Mouse (Mus musculus) midbrain, postnatal 0 days (tissue): ENCODE results near the gene Gm40460. TPM values are rescaled to one million over a fixed set of nuclear protein-coding genes. Genes with fewer than 3 reads are reported as not detected.
"Not testable (repeated sequence)": the region's sequence is repeated elsewhere in the genome, so short reads cannot be mapped to it uniquely, and the experiment has no call there.

ENCODE experiments used
- ATAC-seq: fragments of 200-750 bp; cut with Nextera tagmentation; 2 replicates; pipeline ENCODE4 v1.8.0; 2017; ENCODE audit warnings: moderate number of reproducible peaks, mild to moderate bottlenecking, moderate TSS enrichment, moderate library complexity; ENCODE audit not compliant: low FRiP score
- DNase-seq: peaks from one replicate; pipeline ENCODE4 v3.0.0-alpha.2; 2015; ENCODE audit warnings: low spot score
- H3K27ac ChIP-seq: fragments of 300-500 bp; sonication (generic); 2 replicates; pipeline ENCODE4 v1.5.1; 2014; ENCODE audit warnings: low read depth, mild to moderate bottlenecking, low read length, mixed read lengths
- H3K27me3 ChIP-seq: fragments of 300-500 bp; sonication (generic); 2 replicates; pipeline ENCODE4 v1.6.1; 2014; ENCODE audit warnings: low read length, control low read depth, mixed read lengths; ENCODE audit not compliant: insufficient read depth
- H3K36me3 ChIP-seq: fragments of 300-500 bp; sonication (generic); 2 replicates; pipeline ENCODE4 v1.6.1; 2014; ENCODE audit warnings: low read length, control low read depth, mixed read lengths; ENCODE audit not compliant: insufficient read depth
- H3K4me1 ChIP-seq: fragments of 300-500 bp; sonication (generic); 2 replicates; pipeline ENCODE4 v1.6.1; 2014; ENCODE audit warnings: mild to moderate bottlenecking, control low read depth, antibody characterized with exemption, low read length, mixed read lengths; ENCODE audit not compliant: insufficient read depth
- H3K4me2 ChIP-seq: fragments of 300-500 bp; sonication (generic); 2 replicates; pipeline ENCODE4 v1.6.1; 2014; ENCODE audit warnings: low read depth, mild to moderate bottlenecking, low read length, mixed read lengths; ENCODE audit not compliant: poor library complexity, severe bottlenecking
- H3K4me3 ChIP-seq: fragments of 300-500 bp; sonication (generic); 2 replicates; pipeline ENCODE4 v1.5.1; 2014; ENCODE audit warnings: low read depth, mild to moderate bottlenecking, low read length, moderate library complexity
- H3K9ac ChIP-seq: fragments of 300-500 bp; sonication (generic); replicated peaks from 2 replicates; pipeline ENCODE4 v1.6.1; 2014; ENCODE audit warnings: mild to moderate bottlenecking, low read length, moderate library complexity, mixed read lengths; ENCODE audit not compliant: poor library complexity, severe bottlenecking
- H3K9me3 ChIP-seq: fragments of 300-500 bp; sonication (generic); 2 replicates; pipeline ENCODE4 v1.6.1; 2016; ENCODE audit warnings: low read length, control low read depth
- CTCF ChIP-seq: IDR thresholded peaks from 2 replicates; pipeline ENCODE4 v1.5.1; 2016; ENCODE audit warnings: antibody characterized with exemption, mild to moderate bottlenecking
- WGBS: fragments of 180-500 bp; shearing (Covaris S2); extraction: QIAGEN DNeasy Blood & Tissue Kit; methylation state at CpG from one replicate; pipeline ENCODE4 v1.1.7; 2014; 5-methylcytosine and 5-hydroxymethylcytosine counted together
- polyA plus RNA-seq: library from polyadenylated mRNA; unstranded; fragments of >200 nt; fragmentation: Nextera tagmentation; extraction: Ambion mirVana; gene quantifications from 2 replicates; pipeline ENCODE4 v1.2.1, GENCODE M21; 2015
- total RNA-seq: library from RNA; depleted of rRNA; stranded (reverse); fragments of >200 nt; gene quantifications from 2 replicates; pipeline ENCODE4 v1.2.3, GENCODE M21; 2014

Gm40460 gene
- total and polyA plus RNA-seq, 2 experiments from 2014 or later: not detected

GRCm38 (mm10) chr7:142231540-142231939 is 9.3 kb downstream of the Gm40460 start:
- Histone ChIP-seq H3K4me1 (no peaks in the 10 kb centered on the region), H3K9ac (no peak overlapping the region), H3K27ac (no peak overlapping the region), H3K27me3 (no peaks in the 10 kb centered on the region), H3K4me2 (no peak overlapping the region), H3K9me3 (0 out of 2 replicates have a peak, but pooled peaks cover 4% of the 10 kb centered on the region), H3K4me3 (no peak overlapping the region), H3K36me3 (no peaks in the 10 kb centered on the region)
- ATAC-seq (no peak), DNase-seq (no peak)
- 35% methylated on average over 1 of the region's 1 CpGs for WGBS
- no peak for TF ChIP-seq CTCF

GRCm38 (mm10) chr7:142229871-142230270 is 11.0 kb downstream of the Gm40460 start, which contains the start of gene Krtap5-5:
Gene Krtap5-5 (minus strand): TSS chr7:142229971.
- H3K27ac ChIP-seq, H3K36me3 ChIP-seq, H3K9me3 ChIP-seq, H3K27me3 ChIP-seq, ATAC-seq, H3K9ac ChIP-seq, H3K4me3 ChIP-seq, H3K4me1 ChIP-seq, H3K4me2 ChIP-seq, DNase-seq: not testable (repeated sequence)
- 55% methylated on average over 3 of the region's 3 CpGs for WGBS

GRCm38 (mm10) chr7:142224518-142224917 is 16.4 kb downstream of the Gm40460 start:
- H3K4me2 ChIP-seq: no peak overlapping the region
- no peaks in the 10 kb centered on the region for H3K4me1 ChIP-seq
- H3K27me3 ChIP-seq: no peaks in the 10 kb centered on the region
- DNase-seq: no peak
- WGBS: 57% methylated on average over 2 of the region's 2 CpGs
- no peak overlapping the region for H3K4me3 ChIP-seq
- no peak overlapping the region for H3K27ac ChIP-seq
- no peak for ATAC-seq
- H3K9ac ChIP-seq: no peak overlapping the region
- no peak for TF ChIP-seq CTCF
- H3K9me3 ChIP-seq: no peaks in the 10 kb centered on the region
- no peaks in the 10 kb centered on the region for H3K36me3 ChIP-seq

- 45% methylated on average over 1 of the region's 1 CpGs for WGBS
- DNase-seq, ATAC-seq, H3K27ac ChIP-seq, H3K9ac ChIP-seq, H3K4me2 ChIP-seq, H3K9me3 ChIP-seq, H3K4me1 ChIP-seq, H3K27me3 ChIP-seq, H3K36me3 ChIP-seq, H3K4me3 ChIP-seq: not testable (repeated sequence)
Measured at GRCm38 (mm10) chr7:142212136-142212535, 28.7 kb downstream of the Gm40460 start.

GRCm38 (mm10) chr7:142211559-142211958 is 29.3 kb downstream of the Gm40460 start, which contains the start of gene Gm7579:
Gene Gm7579 (plus strand): TSS chr7:142211859.
- WGBS: 55% methylated on average over 1 of the region's 1 CpGs

GRCm38 (mm10) chr7:142206891-142207290 is 34.0 kb downstream of the Gm40460 start:
- not testable (repeated sequence) for H3K36me3 ChIP-seq, DNase-seq, H3K9me3 ChIP-seq, H3K4me3 ChIP-seq, H3K4me1 ChIP-seq, H3K27ac ChIP-seq, H3K9ac ChIP-seq, ATAC-seq, H3K4me2 ChIP-seq, H3K27me3 ChIP-seq
- WGBS: 73% methylated on average over 5 of the region's 5 CpGs

More at GRCm38 (mm10) chr7:142211559-142211958, 29.3 kb downstream of the Gm40460 start, which contains the start of gene Gm7579:
- Histone ChIP-seq H3K9me3 (no peaks in the 10 kb centered on the region), H3K27me3 (no peaks in the 10 kb centered on the region), H3K36me3 (no peaks in the 10 kb centered on the region), H3K4me1 (no peaks in the 10 kb centered on the region), H3K27ac (no peak within 1 kb of the TSS), H3K9ac (no peak within 1 kb of the TSS), H3K4me3 (no peak within 1 kb of the TSS), H3K4me2 (no peak within 1 kb of the TSS)
- TF ChIP-seq CTCF: no peak
- ATAC-seq (no peak), DNase-seq (no peak)
